Mouse (Mus musculus) lung, embryonic 16.5 days (tissue): Measurements from ENCODE around the gene Magel2. TPM values are rescaled to one million over a fixed set of nuclear protein-coding genes. Genes with fewer than 3 reads are reported as not detected.
A peak's percentile ranks its signal among the peaks of the same experiment; 100 is the strongest.

ENCODE experiments used
- ATAC-seq: fragments of 200-750 bp; cut with Nextera tagmentation; 2 replicates; pipeline ENCODE4 v1.8.0; 2017; ENCODE audit warnings: low read depth, mild to moderate bottlenecking, moderate library complexity
- H3K27ac ChIP-seq: fragments of 300-500 bp; sonication (generic); 2 replicates; pipeline ENCODE4 v1.5.1; 2014; ENCODE audit warnings: mild to moderate bottlenecking, control low read depth, low read length
- H3K27me3 ChIP-seq: fragments of 300-500 bp; sonication (generic); 2 replicates; pipeline ENCODE4 v1.6.1; 2014; ENCODE audit warnings: low read depth, low read length, mixed read lengths; ENCODE audit not compliant: control insufficient read depth, insufficient read depth
- H3K36me3 ChIP-seq: fragments of 300-500 bp; sonication (generic); 2 replicates; pipeline ENCODE4 v1.6.1; 2014; ENCODE audit warnings: low read length; ENCODE audit not compliant: control insufficient read depth, insufficient read depth
- H3K4me1 ChIP-seq: fragments of 300-500 bp; sonication (generic); replicated peaks from 2 replicates; pipeline ENCODE4 v1.6.1; 2014; ENCODE audit warnings: low read length, mixed read lengths; ENCODE audit not compliant: control insufficient read depth, insufficient read depth
- H3K4me2 ChIP-seq: fragments of 300-500 bp; sonication (generic); 2 replicates; pipeline ENCODE4 v1.6.1; 2014; ENCODE audit warnings: low read depth, low read length, control low read depth
- H3K4me3 ChIP-seq: fragments of 300-500 bp; sonication (generic); 2 replicates; pipeline ENCODE4 v1.5.1; 2014; ENCODE audit warnings: mild to moderate bottlenecking, low read length, control low read depth
- H3K9ac ChIP-seq: fragments of 300-500 bp; sonication (generic); 2 replicates; pipeline ENCODE4 v1.6.1; 2014; ENCODE audit warnings: low read length, control low read depth
- H3K9me3 ChIP-seq: fragments of 300-500 bp; sonication (generic); 2 replicates; pipeline ENCODE4 v1.6.1; 2016; ENCODE audit warnings: low read length; ENCODE audit not compliant: control insufficient read depth
- WGBS: fragments of 180-500 bp; shearing (Covaris S2); extraction: QIAGEN DNeasy Blood & Tissue Kit; methylation state at CpG from one replicate; pipeline ENCODE4 v1.1.7; 2014; 5-methylcytosine and 5-hydroxymethylcytosine counted together
- polyA plus RNA-seq: library from polyadenylated mRNA; unstranded; fragments of >200 nt; fragmentation: Nextera tagmentation; extraction: Ambion mirVana; gene quantifications from 2 replicates; pipeline ENCODE4 v1.2.1, GENCODE M21; 2015

Magel2 gene
- 1.1 TPM in 2 replicates for polyA plus RNA-seq

- Histone ChIP-seq H3K36me3 (no peaks in the 10 kb centered on the region), H3K4me1 (no peaks in the 10 kb centered on the region), H3K9ac (peak within 1 kb of the TSS; percentile 59), H3K27me3 (no peaks in the 10 kb centered on the region), H3K27ac (no peak within 1 kb of the TSS), H3K9me3 (0 out of 2 replicates have a peak, but pooled peaks cover 3% of the 10 kb centered on the region), H3K4me3 (peak within 1 kb of the TSS; percentile 48), H3K4me2 (peak within 1 kb of the TSS; percentile 72)
- 20% methylated on average over 31 of the region's 31 CpGs for WGBS
- ATAC-seq: peak; percentile 82
Measured at GRCm38 (mm10) chr7:62376510-62377304, at the start of gene Magel2. TSS of gene Magel2 (plus strand) at chr7:62377010.

GRCm38 (mm10) chr7:62345411-62345810, 31.4 kb upstream of the Magel2 start:
- no peak for ATAC-seq
- Histone ChIP-seq H3K4me1 (no peaks in the 10 kb centered on the region; the same call in none of the 2 replicates), H3K27ac (no peak overlapping the region), H3K4me2 (no peak overlapping the region), H3K27me3 (no peaks in the 10 kb centered on the region), H3K9me3 (no peaks in the 10 kb centered on the region), H3K36me3 (no peaks in the 10 kb centered on the region), H3K4me3 (no peak overlapping the region), H3K9ac (no peak overlapping the region)
- 14% methylated on average over 1 of the region's 1 CpGs for WGBS

GRCm38 (mm10) chr7:62346269-62346668, 30.5 kb upstream of the Magel2 start, which contains the start of gene Ndn:
TSS of gene Ndn (plus strand) at chr7:62346569.
- no peaks in the 10 kb centered on the region; the same call in none of the 2 replicates for H3K4me1 ChIP-seq
- H3K9me3 ChIP-seq: no peaks in the 10 kb centered on the region
- H3K27me3 ChIP-seq: no peaks in the 10 kb centered on the region
- no peak for ATAC-seq
- no peaks in the 10 kb centered on the region for H3K36me3 ChIP-seq
- H3K4me2 ChIP-seq: no peak within 1 kb of the TSS
- H3K4me3 ChIP-seq: no peak within 1 kb of the TSS
- 52% methylated on average over 1 of the region's 1 CpGs for WGBS
- no peak within 1 kb of the TSS for H3K27ac ChIP-seq
- H3K9ac ChIP-seq: no peak within 1 kb of the TSS

- peak overlapping the region; percentile 69 for H3K4me2 ChIP-seq
- H3K27me3 ChIP-seq: no peaks in the 10 kb centered on the region
- no peak overlapping the region for H3K27ac ChIP-seq
- 14% methylated on average over 42 of the region's 42 CpGs for whole genome bisulfite sequencing
- H3K9me3 ChIP-seq: no peaks in the 10 kb centered on the region
- no peaks in the 10 kb centered on the region; the same call in none of the 2 replicates for H3K4me1 ChIP-seq
- H3K36me3 ChIP-seq: no peaks in the 10 kb centered on the region
- ATAC-seq: peak; percentile 97
- H3K9ac ChIP-seq: peak overlapping the region; percentile 66
- peak overlapping the region; percentile 53 for H3K4me3 ChIP-seq
Measured at GRCm38 (mm10) chr7:62348106-62348803, 28.6 kb upstream of the Magel2 start.

GRCm38 (mm10) chr7:62348804-62349190, 28.0 kb upstream of the Magel2 start:
- H3K9me3 ChIP-seq: no peaks in the 10 kb centered on the region
- peak overlapping the region; percentile 66 for H3K9ac ChIP-seq
- no peaks in the 10 kb centered on the region for H3K36me3 ChIP-seq
- no peak overlapping the region for H3K27ac ChIP-seq
- ATAC-seq: peak; percentile 32
- H3K27me3 ChIP-seq: no peaks in the 10 kb centered on the region
- WGBS: 32% methylated on average over 17 of the region's 17 CpGs
- H3K4me2 ChIP-seq: peak overlapping the region; percentile 69
- no peaks in the 10 kb centered on the region; the same call in none of the 2 replicates for H3K4me1 ChIP-seq
- H3K4me3 ChIP-seq: peak overlapping the region; percentile 53

GRCm38 (mm10) chr7:62351266-62351665, 25.5 kb upstream of the Magel2 start:
- Histone ChIP-seq H3K9me3 (no peaks in the 10 kb centered on the region), H3K9ac (no peak overlapping the region), H3K27me3 (no peaks in the 10 kb centered on the region), H3K36me3 (no peaks in the 10 kb centered on the region), H3K27ac (no peak overlapping the region), H3K4me2 (no peak overlapping the region), H3K4me1 (no peaks in the 10 kb centered on the region; the same call in none of the 2 replicates), H3K4me3 (no peak overlapping the region)
- 42% methylated on average over 8 of the region's 8 CpGs for WGBS
- no peak for ATAC-seq

GRCm38 (mm10) chr7:62365039-62365636, 11.7 kb upstream of the Magel2 start:
- no peaks in the 10 kb centered on the region for H3K36me3 ChIP-seq
- H3K27ac ChIP-seq: no peak overlapping the region
- no peak overlapping the region for H3K9ac ChIP-seq
- no peaks in the 10 kb centered on the region for H3K4me1 ChIP-seq
- ATAC-seq: no peak
- H3K4me2 ChIP-seq: no peak overlapping the region
- H3K4me3 ChIP-seq: no peak overlapping the region
- H3K9me3 ChIP-seq: 0 out of 2 replicates have a peak, but pooled peaks cover 2% of the 10 kb centered on the region
- WGBS: 54% methylated on average over 7 of the region's 7 CpGs
- no peaks in the 10 kb centered on the region for H3K27me3 ChIP-seq

- Histone ChIP-seq H3K9me3 (0 out of 2 replicates have a peak, but pooled peaks cover 2% of the 10 kb centered on the region), H3K36me3 (no peaks in the 10 kb centered on the region), H3K9ac (no peak overlapping the region), H3K27me3 (no peaks in the 10 kb centered on the region), H3K4me2 (no peak overlapping the region), H3K27ac (no peak overlapping the region), H3K4me3 (no peak overlapping the region), H3K4me1 (no peaks in the 10 kb centered on the region)
- WGBS: 75% methylated on average over 8 of the region's 8 CpGs
- ATAC-seq: no peak
Measured at GRCm38 (mm10) chr7:62366730-62367129, 10.1 kb upstream of the Magel2 start.

- WGBS: 26% methylated on average over 4 of the region's 4 CpGs
- no peaks in the 10 kb centered on the region for H3K27me3 ChIP-seq
- no peak overlapping the region for H3K4me2 ChIP-seq
- H3K9me3 ChIP-seq: 0 out of 2 replicates have a peak, but pooled peaks cover 3% of the 10 kb centered on the region
- no peaks in the 10 kb centered on the region for H3K4me1 ChIP-seq
- H3K4me3 ChIP-seq: no peak overlapping the region
- H3K9ac ChIP-seq: no peak overlapping the region
- H3K36me3 ChIP-seq: no peaks in the 10 kb centered on the region
- no peak for ATAC-seq
- H3K27ac ChIP-seq: no peak overlapping the region
Measured at GRCm38 (mm10) chr7:62375658-62376057, 1.2 kb upstream of the Magel2 start.
